Mouse (Mus musculus): ENCODE data around the gene Slc7a1.

Slc7a1 gene

GRCm38 (mm10) chr5:148331926-148332621, 67.6 kb downstream of the Slc7a1 start:
- in situ Hi-C loops (cut with MboI; ENCODE audit: unreplicated experiment in 2 of 2), result loop anchor here (5.0 to 25.0 kb wide), 3 partner anchors 460 to 1193 kb away; partner anchors contain the start of gene Wdr95 (in 1 of the 2)

GRCm38 (mm10) chr5:148331229-148331776, 68.4 kb downstream of the Slc7a1 start:
- in situ Hi-C loops (cut with MboI; ENCODE audit: unreplicated experiment in 2 of 2), result loop anchor here (5.0 to 25.0 kb wide), 3 partner anchors 461 to 1193 kb away; partner anchors contain the start of gene Wdr95 (in 1 of the 2)

GRCm38 (mm10) chr5:148328982-148329381, 70.7 kb downstream of the Slc7a1 start:
- in situ Hi-C loops (cut with MboI; ENCODE audit: unreplicated experiment in 2 of 2), result loop anchor here (5.0 to 25.0 kb wide), 2 partner anchors 463 to 1008 kb away; no protein-coding TSS in a partner anchor

GRCm38 (mm10) chr5:148326295-148326694, 73.4 kb downstream of the Slc7a1 start:
- in situ Hi-C loops (cut with MboI; ENCODE audit: unreplicated experiment in 2 of 2), result loop anchor here (5.0 to 25.0 kb wide), 2 partner anchors 466 to 1011 kb away; no protein-coding TSS in a partner anchor

DNA sequence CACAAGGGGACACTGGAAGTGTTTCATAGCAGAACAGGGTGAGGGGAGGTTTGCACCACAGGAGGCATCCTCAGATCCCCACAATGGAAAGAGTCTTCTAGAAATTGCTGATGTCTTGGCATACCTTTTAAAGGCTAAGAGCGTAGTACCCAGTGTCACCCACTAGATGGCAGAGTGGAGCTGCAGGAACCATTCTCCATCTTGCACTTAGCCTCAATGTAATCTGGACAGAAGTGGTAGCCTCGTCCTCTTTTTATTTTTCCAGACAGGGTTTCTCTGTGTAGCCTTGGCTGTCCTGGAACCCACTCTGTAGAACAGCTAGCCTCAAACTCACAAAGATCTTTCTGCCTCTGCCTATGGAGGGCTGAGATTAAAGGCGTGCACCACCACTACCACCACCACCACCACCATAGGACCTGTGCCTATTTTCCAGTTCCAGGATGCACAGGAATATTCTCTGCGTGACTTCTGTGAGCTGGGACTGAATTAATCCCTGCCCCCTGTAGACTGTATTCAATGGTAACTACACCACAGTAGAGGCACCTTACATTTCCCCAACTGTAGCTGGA, 74.3 kb downstream of the Slc7a1 start:
- in situ Hi-C loops (cut with MboI; ENCODE audit: unreplicated experiment in 2 of 2), result loop anchor here (5.0 to 25.0 kb wide), 2 partner anchors 467 to 1012 kb away; no protein-coding TSS in a partner anchor

- in situ Hi-C loops (cut with MboI; ENCODE audit: unreplicated experiment in 2 of 2), result no loop called here
Measured at GRCm38 (mm10) chr5:148314931-148315330, 84.8 kb downstream of the Slc7a1 start.

DNA sequence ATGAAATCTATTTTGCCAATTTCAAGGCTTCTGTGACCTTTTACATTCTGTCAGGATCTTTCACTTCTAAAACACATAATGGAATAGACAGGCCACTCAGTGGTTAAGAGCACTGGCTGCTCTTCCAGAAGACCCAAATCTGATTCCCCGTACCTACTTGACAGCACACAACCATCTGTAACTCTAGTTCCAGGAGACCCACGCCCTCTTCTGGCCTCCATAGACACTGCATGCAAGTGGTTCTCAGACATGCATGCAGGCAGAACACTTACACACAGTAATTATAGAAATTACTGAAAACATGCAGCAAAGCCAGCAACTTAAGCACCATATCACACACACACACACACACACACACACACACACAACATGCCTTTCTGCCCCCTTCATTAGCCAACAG, 87.3 kb downstream of the Slc7a1 start:
- in situ Hi-C loops (cut with MboI; ENCODE audit: unreplicated experiment in 2 of 2), result no loop called here

- in situ Hi-C loops (cut with MboI; ENCODE audit: unreplicated experiment in 2 of 2), result no loop called here
Measured at GRCm38 (mm10) chr5:148310790-148311189, 88.9 kb downstream of the Slc7a1 start.

DNA sequence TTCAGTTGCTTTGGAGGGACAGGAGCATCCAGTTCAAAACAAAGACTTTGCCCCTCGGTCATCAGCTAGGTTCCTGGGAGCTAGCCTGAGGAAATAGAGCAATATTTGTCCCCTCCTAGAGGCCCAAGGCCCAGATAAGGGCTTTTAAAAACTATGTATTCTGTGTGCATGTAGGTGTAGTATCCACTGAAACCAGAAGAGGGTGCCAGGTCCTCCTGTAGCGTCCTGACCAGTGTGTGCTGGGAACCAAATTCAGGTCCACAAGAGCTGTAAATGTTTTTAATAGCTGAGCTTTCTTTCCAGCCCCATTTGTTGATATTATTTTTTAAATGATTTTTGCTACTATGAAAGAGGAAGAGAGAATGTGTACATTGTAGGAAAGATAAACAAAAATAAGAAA, 95.6 kb downstream of the Slc7a1 start:
- in situ Hi-C loops (cut with MboI; ENCODE audit: unreplicated experiment in 2 of 2), result no loop called here

DNA sequence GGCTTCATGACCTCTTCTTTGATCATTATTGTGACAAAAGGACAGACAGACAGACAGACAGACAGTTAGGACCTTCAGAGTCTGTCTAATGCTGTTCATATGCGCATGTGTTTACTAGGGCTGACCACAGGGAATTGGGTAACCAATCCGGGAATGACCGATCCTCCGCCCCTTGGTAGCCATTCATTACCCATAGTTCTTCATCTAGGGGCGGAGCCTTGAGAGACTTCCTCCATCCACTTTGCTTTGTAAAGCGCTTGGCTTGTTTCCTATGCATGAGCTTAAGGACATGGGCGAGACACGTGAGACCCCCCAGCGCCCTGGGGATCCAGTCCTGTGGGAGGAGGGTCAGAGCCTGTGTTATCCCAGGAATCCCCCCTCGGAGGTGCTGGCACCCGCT, 96.7 kb downstream of the Slc7a1 start:
- in situ Hi-C loops (cut with MboI; ENCODE audit: unreplicated experiment in 2 of 2), result no loop called here

- in situ Hi-C loops (cut with MboI; ENCODE audit: unreplicated experiment in 2 of 2), result no loop called here
Measured at GRCm38 (mm10) chr5:148293346-148293745, 106.4 kb downstream of the Slc7a1 start.

DNA sequence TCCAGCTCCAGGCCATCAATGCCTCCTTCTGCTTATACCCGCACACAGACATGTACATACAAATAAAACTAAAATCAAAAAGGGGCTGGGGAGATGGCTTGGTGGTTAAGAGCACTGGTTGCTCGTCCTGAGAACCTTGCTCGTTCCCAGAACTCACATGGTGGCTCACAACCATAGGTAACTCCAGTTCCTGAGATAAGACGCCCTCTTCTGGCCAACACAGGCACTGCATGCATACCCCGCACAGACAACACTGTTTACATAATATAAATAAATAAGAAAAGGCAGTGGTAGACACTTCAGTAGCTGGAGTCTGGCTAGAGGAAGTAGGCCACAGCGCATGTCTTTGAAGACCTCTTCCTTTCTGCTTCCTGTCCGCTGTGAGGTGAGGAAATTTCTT, 106.8 kb downstream of the Slc7a1 start:
- in situ Hi-C loops (cut with MboI; ENCODE audit: unreplicated experiment in 2 of 2), result no loop called here

GRCm38 (mm10) chr5:148289951-148290350, 109.8 kb downstream of the Slc7a1 start:
- in situ Hi-C loops (cut with MboI; ENCODE audit: unreplicated experiment in 2 of 2), result no loop called here

DNA sequence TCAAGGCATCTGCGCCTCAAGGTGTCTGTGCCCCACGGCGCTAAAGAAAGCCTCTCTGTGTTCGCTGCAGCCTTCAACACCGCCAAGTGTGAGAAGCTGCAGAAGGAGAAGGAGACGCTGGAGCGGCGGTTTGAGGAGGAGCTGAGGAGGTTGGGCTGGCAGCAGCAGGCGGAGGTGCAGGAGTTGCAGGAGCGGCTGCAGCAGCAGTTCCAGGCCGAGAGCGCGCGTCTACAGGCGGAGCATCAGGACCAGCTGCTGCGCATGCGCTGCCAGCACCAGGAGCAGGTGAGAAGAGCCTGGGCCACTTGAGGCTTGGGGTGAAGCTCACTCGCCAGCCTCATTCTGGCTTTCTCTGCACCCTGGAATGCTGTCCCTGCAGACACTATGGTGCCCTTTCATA, 110.9 kb downstream of the Slc7a1 start:
- in situ Hi-C loops (cut with MboI; ENCODE audit: unreplicated experiment in 2 of 2), result no loop called here

DNA sequence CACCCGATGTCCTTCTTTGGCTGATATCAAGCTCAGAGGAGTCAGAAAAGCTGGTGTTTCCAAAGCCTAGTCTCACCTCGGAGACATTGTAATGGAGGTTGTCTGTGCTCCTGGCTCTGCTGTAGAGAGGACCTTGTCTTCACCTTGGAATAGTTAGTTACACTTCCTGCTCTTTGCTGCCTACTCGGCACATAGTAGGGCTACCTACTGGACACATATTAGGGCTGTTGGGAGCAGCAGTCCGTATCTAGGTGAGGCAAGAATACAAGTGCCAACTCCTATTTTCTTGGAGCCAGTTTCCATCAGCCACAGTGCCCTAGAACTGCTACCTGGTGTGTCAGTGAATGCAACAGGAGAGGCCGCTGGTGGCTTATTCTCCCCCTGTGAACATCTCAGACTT, 112.2 kb downstream of the Slc7a1 start:
- in situ Hi-C loops (cut with MboI; ENCODE audit: unreplicated experiment in 2 of 2), result no loop called here

DNA sequence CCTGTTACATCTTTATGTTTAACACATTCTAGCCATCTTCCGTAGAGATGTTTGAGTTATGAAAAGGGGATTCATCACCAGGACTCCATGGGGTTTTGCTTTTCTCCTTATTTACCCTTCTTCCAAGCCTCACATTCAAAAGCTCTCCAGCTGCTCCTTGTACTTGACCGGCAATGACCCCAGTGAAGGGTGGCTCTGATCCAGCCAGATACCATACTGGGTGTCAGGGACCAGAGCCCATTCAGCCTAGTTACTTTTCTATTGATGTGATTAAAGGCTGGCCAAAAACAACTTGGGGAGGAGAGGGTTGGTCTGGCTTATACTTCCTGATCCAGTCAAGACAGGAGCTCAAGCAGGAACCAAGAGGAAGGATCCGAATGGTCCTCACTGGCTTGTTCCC, 116.1 kb downstream of the Slc7a1 start:
- in situ Hi-C loops (cut with MboI; ENCODE audit: unreplicated experiment in 2 of 2), result no loop called here

DNA sequence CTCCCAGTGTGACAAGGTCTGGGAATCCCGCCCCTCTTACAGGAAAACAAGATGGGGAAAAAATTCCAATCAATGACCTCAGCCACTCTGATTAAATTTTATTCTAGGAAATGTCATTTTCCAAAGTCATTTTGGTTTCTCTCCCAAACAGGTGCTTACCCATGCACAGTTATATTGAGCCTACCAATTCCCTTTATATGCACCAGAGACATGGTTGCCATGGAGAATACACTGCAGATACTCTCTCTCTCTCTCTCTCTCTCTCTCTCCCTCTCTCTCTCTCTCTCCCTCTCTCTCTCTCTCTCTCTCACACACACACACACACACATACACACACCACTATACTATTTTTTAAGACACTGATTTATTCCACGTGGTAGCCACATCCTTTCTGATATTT, 116.5 kb downstream of the Slc7a1 start:
- in situ Hi-C loops (cut with MboI; ENCODE audit: unreplicated experiment in 2 of 2), result no loop called here

DNA sequence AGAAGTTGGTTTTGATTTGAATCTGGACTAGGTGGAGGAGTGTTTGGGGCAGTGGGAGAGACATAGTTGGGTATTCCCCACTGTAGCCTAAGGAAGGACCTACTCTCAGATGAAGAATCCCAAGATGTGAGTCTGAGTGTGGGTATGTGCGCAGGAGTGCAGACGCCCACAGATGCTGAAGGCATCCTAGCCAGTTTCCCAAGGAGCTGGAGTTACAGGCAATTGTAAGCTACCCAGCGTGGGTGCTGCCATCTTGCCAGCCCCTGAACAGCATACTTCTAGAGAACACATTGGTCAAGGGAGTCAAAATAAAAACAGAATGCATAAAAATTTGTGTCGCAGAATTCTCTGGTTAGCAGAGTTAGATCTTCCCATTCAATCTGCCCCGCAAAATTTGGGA, 117.1 kb downstream of the Slc7a1 start:
- in situ Hi-C loops (cut with MboI; ENCODE audit: unreplicated experiment in 2 of 2), result no loop called here

DNA sequence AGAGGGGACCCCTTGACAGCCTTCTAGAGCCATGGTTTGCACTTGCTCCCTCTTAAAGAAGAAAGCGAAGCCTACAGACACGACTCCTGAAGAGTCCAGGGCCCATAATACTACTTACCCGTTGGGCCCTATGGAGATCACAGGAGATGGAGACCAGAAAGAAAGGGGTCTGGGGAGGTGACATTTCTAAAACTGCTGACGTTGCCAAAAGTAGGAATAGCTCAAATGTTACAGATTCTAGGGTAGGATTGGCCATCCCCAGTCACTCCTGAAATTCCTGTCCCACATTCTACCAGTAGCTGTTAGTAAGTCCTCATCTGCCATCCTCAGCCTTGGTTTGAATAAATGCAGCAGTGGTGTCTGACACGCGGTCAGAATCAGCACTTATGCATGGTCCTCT, 117.6 kb downstream of the Slc7a1 start:
- in situ Hi-C loops (cut with MboI; ENCODE audit: unreplicated experiment in 2 of 2), result no loop called here

- in situ Hi-C loops (cut with MboI; ENCODE audit: unreplicated experiment in 2 of 2), result no loop called here
Measured at GRCm38 (mm10) chr5:148280321-148280720, 119.4 kb downstream of the Slc7a1 start.

- in situ Hi-C loops (cut with MboI; ENCODE audit: unreplicated experiment in 2 of 2), result no loop called here
Measured at GRCm38 (mm10) chr5:148278233-148278632, 121.5 kb downstream of the Slc7a1 start.
